Mouse (Mus musculus) heart, postnatal 25 days (tissue): Measurements from ENCODE around the gene Cntnap2. TPM values are rescaled to one million over a fixed set of nuclear protein-coding genes. Genes with fewer than 3 reads are reported as not detected.

Source experiments
- DNase-seq: peaks from one replicate; pipeline ENCODE4 v3.0.0; 2022; ENCODE audit warnings: low spot score
- intact Hi-C: fragments of 180-260 bp; cut with DNase I; formaldehyde crosslinking; loops from one replicate; pipeline ENCODE4 v1.15.1; 2025
- total RNA-seq, 2 experiments: library from RNA; stranded (reverse); gene quantifications; 2 replicates each; pipeline ENCODE4 v1.2.3; 2021

Gene Cntnap2
- total RNA-seq, 2 experiments from 2014 or later, result not detected

GRCm38 (mm10) chr6:47318705-47319104 lies 2259.5 kb downstream of the Cntnap2 start:
- no peak for DNase-seq
- intact Hi-C loops, result no loop called here

GRCm38 (mm10) chr6:47319309-47319983 lies 2260.3 kb downstream of the Cntnap2 start:
- DNase-seq, result no peak
- intact Hi-C loops, result no loop called here

GRCm38 (mm10) chr6:47323169-47323835 lies 2264.1 kb downstream of the Cntnap2 start:
- intact Hi-C loops, result no loop called here
- DNase-seq, result no peak

- intact Hi-C loops, result no loop called here
- DNase-seq, result no peak
Observed at GRCm38 (mm10) chr6:47323886-47324285, 2264.7 kb downstream of the Cntnap2 start.

- intact Hi-C loops, result no loop called here
- no peak for DNase-seq
Observed at GRCm38 (mm10) chr6:47328281-47328680, 2269.1 kb downstream of the Cntnap2 start.

GRCm38 (mm10) chr6:47329212-47329611 lies 2270.1 kb downstream of the Cntnap2 start:
- intact Hi-C loops, result no loop called here
- DNase-seq, result no peak

- DNase-seq, result no peak
- intact Hi-C loops, result no loop called here
Observed at GRCm38 (mm10) chr6:47333016-47333415, 2273.9 kb downstream of the Cntnap2 start.

GRCm38 (mm10) chr6:47334377-47334776 lies 2275.2 kb downstream of the Cntnap2 start:
- intact Hi-C loops, result no loop called here
- no peak for DNase-seq

- intact Hi-C loops, result no loop called here
- no peak for DNase-seq
Observed at GRCm38 (mm10) chr6:47337300-47337699, 2278.1 kb downstream of the Cntnap2 start.

- no peak for DNase-seq
- intact Hi-C loops, result no loop called here
Observed at GRCm38 (mm10) chr6:47338113-47338512, 2279.0 kb downstream of the Cntnap2 start.

GRCm38 (mm10) chr6:47340813-47341502 lies 2281.8 kb downstream of the Cntnap2 start:
- no peak for DNase-seq
- intact Hi-C loops, result no loop called here

- no peak for DNase-seq
- intact Hi-C loops, result no loop called here
Observed at GRCm38 (mm10) chr6:47341503-47341884, 2282.3 kb downstream of the Cntnap2 start.

GRCm38 (mm10) chr6:47343245-47343644 lies 2284.1 kb downstream of the Cntnap2 start:
- intact Hi-C loops, result no loop called here
- no peak for DNase-seq

GRCm38 (mm10) chr6:47344696-47345095 lies 2285.5 kb downstream of the Cntnap2 start:
- intact Hi-C loops, result no loop called here
- DNase-seq, result no peak

GRCm38 (mm10) chr6:47350100-47350690 lies 2291.0 kb downstream of the Cntnap2 start:
- DNase-seq, result no peak
- intact Hi-C loops, result no loop called here
